Mouse (Mus musculus) urinary bladder, postnatal 14 days (tissue): ENCODE measurements around the gene B3galt1.

Experiments used
- DNase-seq: peaks from one replicate; pipeline ENCODE4 v3.0.0; 2021; ENCODE audit warnings: low spot score

Gene B3galt1

DNA sequence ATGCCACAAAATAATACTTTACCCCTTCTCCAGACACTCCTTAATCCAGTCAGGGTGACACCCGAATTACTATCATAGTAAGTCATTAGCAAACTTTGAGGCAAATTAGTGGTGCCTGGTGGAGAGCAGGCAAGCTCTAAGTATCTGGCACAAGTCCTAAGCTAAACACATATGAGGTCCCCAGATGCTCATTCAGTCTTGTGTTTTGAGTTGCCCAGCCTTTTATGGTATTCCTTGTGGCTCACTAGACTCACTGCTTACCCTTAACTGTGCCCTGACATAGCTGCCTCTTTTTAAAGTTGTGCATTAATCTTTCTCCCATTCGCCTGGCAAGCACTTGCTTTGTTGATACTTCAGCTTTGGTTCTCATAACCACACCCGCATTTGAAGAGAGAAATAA is 382.7 kb downstream of the B3galt1 start:
- no peak for DNase-seq

DNA sequence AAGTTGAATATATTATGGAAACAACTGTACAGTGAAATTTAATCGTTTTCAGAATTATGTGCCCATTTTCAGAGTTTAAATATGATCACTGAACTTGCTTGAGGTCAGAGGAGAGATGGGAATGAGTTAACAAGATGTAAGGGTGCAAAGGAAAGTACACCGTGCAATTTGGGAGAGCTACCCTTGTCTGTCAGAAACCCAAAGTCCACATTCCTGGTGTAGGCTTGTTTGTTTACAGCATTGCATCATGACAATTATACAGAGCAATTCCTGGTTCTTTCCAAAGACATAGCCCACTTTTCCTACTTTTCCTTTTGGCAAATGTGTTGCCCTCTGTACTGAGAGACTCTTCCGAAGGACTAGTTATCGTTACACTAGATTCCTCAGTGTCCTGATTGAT is 390.5 kb downstream of the B3galt1 start:
- no peak for DNase-seq

DNA sequence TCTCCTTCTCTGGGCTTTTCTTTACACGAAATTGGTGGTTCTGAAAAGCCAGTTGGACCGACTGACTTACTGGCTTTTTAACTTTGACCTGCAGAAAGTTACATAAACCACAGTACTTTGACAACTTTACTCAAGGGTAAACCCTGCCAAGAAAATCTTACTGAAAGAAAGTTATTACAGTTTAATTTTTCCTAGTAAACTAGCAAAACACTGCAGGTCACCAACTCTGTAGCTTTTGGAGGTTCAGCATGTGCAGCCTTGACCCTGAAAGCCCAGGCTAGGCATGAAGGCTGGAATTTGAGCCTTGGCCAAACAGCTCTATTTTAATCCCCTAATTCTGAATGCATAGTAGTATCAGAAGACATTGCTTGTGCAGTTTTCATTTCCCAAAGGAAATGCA is 391.9 kb downstream of the B3galt1 start:
- DNase-seq: no peak

DNA sequence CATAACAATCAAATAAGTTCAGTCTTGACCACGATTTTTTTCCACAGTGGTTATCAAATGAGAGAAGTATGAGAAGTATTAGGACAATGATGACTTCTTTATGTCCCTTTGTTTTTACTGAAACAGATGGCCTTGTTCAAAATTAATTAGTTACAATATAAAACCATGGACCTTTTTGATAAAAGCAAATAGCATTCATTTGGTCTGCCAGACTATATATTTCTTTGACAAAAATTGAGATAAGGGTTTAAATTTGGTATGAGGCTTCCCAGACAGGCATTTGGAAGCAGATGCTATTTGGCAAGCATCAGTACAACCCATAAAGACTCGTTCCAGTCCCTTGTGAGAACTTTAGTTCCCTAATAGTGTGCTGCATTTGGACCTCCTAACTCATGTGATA is 395.0 kb downstream of the B3galt1 start:
- DNase-seq: no peak

DNA sequence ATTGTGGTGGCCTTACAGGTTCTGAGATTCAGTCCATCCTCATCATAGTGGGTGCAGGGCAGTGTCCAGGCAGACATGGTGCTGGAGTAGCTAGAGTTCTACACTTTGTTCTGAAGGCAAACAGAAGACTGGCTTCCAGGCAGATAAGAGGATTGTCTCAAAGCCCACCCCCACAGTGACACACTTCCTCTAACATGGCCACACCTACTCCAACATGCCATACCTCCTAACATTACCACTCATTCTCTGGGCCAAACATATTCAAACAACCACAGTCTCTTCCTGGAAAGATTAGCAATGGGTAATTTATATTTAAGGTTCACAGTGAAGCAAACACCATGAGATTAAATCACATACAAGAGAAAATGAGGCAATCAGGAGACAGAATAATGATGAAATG is 403.1 kb downstream of the B3galt1 start:
- DNase-seq: no peak

DNA sequence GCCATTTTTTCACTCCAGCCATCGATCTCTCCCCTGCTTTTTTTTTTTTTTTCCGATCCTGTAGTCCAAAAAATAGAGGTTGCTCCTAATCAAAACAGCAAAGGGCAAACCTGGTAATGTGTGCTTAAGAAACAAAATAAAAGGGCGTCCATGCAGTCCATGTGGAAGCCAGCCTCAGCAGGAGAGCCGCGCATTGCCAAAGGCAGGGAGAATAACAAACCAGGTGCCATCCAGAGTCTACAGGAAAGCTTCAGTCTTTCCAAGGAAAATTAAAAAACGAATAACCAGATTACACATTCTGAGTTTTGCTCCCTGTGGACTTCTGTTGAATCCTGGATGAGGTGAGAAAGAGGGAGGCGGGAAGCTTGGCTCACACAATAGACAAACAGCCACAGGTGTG is 405.4 kb downstream of the B3galt1 start:
- no peak for DNase-seq

DNA sequence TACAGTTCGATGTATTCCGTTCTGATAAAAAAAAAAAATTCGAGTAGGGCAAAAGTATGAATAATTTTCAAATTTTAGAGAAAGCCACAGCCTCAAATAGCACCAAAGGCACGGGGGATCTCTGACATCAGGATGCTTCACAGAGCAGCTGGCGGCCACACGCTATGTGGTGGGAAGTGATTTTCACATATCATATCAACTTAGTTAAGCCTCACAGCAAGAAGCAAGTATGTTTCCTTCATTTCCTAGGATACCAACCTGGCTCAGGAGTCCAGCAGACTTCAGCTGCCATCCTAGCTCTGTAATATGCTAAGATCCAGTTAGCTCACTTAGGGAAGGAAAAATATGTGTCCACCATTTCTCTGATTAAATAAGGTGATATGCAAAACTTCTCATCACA is 405.9 kb downstream of the B3galt1 start:
- DNase-seq: no peak

DNA sequence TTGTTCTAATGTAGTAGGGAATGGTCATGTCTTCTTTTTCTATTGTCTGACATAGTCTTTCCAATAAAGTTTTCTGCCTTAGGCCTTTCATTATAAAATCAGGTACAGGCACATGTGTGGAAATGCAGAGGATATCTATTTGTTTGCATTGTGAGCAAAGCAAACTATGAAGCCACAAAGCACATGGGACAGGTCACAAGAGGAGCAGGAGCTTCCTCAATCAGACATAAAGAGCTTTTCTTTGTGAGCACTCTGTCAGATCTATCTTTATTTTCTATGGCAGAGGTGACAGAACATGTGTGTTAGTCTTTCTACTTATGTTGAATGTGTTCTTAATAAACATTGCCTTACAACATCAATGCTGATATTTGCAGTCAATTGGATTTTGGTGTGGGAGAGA is 410.1 kb downstream of the B3galt1 start:
- no peak for DNase-seq

DNA sequence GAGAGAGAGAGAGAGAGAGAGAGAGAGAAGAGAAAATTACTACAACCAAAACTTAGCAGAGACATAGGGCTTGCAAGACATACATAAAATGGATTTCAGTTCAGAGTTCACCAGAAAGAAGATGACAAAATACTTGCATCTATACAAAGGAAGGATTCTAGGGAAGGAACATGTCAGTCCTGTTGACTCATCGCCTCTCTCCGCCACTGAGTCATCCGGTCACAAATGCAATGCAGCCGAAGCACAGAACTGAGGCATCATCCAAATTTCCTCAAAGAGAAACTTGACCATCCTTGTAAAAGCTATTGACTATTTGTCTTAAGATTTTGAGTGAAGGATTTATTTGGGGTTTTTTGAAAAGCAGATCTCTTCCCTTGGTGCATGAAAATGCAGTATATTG is 410.8 kb downstream of the B3galt1 start:
- DNase-seq: no peak

DNA sequence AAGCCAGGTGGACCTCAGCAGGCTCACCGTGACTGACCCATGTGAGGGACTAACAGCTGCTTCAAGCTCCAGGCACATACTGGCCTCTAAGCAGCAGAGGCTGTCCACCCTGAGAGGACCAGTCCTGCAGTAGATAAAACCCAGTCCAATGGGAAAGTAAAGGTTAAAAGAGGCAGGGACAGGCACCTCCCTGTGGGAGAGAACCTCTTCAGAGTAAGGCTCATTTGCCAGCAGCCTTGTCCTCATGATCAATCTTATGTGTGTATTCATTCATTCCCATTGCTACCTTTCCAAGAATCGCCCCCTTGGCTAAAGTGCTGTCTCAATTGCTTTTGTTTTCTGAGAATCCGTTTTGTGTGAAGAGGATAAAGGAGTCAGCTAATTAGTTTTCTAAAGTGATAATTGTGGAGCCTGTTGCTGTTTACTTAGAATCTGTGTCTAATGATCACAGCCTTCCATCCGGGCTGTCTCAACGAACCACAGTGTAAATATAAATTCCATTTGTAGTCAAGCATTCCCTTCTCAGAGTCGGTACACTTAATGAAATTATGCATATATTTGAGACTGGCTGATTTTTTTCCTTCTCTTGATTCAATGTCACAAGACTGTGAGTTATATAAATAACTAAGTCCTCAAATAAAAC is 412.1 kb downstream of the B3galt1 start:
- DNase-seq: no peak

DNA sequence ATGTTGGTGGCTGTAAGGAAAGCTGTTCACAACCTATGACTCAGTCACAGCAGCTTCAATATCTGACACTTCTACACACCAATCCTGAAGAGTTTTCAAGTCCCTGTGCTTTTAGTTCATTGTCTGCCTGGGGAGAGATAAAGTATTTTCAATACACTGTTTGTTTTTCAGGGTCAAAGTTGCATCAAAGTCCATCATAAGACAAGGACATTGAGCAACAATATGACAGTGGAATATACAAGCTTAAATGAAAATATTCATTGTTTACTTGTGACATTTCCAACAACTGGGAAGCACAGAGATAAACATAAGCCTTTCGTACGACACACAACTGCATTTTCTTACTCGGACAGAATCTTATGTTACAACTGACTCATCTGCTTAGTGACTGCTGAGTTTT is 417.9 kb downstream of the B3galt1 start:
- no peak for DNase-seq

DNA sequence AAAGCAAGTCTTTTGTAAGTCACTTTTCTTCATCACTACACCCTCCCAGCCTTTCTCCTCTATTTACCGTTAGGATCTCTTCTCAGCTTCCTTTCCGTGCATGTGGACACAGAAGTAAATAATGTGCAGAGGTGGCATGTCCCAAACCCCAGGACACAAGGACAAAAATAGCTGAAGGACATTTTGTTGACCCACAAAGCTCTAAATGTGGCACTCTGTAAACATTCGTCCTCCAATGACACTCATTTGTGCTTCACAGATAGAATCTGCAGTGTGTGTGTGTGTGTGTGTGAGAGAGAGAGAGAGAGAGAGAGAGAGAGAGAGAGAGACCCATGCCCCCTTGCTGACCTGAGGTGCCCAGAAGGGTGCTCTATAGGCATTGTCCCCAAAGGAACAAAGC is 419.5 kb downstream of the B3galt1 start:
- no peak for DNase-seq

DNA sequence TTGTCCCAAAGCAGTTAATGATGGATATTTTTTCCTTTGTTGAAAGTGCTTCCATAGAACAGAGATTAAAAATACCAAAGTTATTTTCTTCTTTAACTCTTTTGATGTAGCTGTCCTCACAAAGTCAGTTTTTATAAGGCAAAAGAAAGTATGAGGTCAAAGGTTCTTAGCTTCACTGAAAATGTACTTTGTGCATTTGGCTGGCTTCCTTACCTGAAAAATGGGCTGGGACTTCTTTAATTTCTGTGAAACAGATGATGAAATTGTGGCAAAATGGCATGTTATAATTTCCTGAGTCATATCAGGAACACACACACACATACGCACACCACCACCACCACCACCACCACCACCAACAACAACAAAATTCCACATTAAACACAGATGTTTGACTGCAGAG is 427.8 kb downstream of the B3galt1 start:
- DNase-seq: no peak

DNA sequence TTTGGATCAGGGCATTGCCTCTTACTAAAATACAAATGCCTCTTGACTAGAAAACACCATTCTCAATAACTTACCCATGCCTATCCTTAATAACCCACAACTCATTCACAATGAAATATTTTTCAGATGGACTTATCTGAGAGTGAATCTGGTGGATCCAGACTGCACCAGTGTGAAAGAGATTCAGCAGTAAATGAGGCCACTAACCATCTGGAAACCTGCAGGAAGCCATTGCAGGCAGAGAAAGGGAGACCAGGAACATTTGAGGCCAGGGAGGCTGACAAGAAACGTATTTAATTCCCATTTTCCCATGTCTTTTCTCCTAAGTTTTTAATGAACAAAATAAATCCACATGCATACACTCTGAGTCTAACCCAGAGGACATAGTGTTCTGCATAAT is 437.4 kb downstream of the B3galt1 start:
- DNase-seq: no peak

DNA sequence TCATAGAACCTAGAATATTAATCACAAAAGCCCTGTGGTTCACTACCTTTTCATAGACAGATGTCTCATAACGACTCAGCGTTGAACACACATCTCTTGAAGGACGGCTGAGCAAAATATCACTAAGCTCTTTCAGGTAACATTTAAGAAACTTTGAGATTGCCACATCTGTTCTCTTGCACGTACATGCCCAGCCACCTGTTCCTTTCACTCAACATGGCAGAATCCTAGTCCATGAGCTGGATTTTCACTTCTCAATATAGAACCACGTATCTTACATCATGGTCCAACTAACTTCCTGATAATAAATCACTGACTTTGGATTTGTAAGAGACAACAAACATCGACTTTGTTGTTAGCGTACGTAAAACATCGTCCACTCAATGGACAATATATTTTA is 439.5 kb downstream of the B3galt1 start:
- DNase-seq: no peak

DNA sequence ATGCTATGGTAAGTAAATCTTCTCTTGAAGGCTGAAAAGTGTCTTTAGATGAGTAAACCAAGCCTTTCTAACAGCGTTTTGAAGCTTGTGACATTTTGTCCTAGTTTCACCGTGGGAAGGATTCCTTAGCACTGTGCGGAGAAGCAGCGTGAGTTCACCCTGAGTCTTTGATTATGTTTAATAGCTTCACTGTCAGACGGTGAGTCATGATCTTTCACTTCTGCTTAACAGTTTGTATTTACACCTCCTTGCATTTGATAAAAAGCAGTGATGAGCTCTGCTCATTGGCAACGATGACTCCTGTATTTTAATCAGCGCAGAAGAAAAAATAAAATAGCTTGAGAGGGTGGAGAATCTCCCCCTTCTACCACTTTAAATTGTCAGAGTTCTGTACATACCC is 440.0 kb downstream of the B3galt1 start:
- DNase-seq: no peak

DNA sequence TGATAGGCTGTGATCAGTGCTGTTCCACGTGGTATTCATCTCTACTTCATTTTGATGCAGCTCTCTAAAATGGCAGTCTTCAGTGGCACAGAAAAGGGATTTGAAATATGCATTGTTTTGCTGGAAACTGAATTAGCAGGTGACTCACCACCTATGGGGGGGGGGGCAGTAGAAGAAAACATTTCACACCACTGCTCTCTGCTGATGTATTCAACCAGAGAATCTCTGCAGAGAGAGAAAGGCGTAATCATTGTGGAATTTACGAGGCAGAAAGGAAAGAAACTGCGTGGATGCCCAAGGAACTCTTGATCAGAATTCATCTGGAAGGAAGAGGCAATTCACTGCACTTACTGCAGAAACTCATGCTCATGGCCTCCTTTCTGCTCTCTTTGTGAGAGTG is 445.7 kb downstream of the B3galt1 start:
- DNase-seq: no peak

DNA sequence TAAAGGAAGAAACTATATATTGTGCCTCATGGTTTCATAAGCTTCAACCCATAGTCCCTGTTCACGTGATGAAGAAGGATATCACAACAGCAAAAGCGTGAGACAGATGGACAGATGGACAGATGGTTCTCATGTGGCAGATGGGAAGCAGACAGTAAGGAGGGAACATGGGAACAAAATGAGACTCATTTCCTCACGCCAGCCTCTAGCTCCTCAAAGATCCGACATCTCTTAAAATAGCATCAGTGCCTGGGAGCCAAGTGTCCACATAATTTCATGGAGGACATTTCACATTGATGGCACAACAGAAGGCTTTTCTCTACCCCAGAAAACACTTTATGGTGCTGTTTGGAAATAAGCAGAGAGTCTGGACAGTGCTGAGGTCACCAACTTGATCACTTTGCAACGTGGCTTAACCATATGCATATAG is 454.6 kb downstream of the B3galt1 start:
- no peak for DNase-seq

DNA sequence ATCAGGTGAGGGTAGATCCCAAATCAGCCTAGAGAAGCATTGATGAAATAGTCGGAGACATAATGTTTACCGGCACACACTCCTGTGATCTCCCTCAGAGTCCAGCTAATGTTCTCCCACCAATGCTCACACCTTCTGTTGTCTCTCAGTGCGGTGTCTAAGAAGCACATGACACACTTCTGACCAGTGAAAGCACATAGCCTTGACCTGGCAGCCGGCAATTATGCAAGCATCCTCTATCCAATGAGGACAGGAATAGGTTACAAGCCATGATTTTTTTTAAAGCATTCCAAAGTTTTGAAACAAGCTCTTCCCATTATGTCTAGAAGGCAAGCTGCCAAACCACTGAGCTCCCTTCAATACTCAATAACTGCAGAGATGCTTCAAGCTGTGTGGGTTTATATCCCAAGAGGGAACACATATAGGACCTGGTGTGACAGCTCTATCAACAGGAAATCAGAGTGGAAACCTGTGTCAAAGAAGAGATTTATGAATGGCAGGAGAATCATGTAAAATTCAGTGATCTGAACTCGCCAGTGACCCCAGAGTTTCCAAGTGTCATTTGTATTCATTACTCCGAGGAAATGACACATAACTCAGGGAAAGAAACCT is 456.0 kb downstream of the B3galt1 start:
- DNase-seq: no peak

DNA sequence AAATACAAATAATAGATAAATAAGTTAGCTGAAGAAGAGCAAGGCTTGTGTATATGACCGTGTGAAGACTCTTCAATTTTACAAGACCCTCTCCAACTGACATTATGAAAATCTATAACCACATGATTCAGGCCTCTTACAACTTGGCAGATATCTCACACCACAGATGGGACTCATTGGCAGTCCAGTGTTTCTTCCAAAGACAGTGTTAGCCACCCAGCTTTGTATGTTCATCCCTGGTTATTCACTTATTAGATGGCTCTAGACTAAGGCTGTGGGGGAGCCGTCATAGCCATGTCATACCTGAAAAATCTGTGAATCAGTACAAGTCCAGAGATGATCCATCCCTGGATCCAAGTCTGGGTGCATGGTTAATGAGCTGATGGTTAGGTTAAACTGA is 463.1 kb downstream of the B3galt1 start:
- DNase-seq: no peak

DNA sequence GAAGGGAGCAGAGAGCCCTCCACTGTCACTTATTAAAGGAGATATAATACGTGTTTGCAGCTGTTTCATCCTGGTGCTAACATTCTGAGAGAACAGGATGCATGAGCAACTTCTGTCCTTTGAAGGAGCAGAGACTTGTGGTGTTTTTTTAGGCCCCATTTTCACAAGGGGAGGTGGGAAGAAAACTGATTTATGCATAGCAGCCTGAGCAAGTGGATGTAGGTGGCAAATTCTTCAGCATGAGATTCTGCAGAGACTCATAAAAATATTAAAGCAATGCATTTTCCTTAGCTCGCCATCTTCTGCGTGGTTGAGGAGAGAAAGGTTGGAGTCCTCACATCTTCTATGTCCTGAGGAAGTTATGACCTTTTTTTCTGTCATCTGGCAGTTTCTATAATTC is 469.0 kb downstream of the B3galt1 start:
- DNase-seq: no peak

DNA sequence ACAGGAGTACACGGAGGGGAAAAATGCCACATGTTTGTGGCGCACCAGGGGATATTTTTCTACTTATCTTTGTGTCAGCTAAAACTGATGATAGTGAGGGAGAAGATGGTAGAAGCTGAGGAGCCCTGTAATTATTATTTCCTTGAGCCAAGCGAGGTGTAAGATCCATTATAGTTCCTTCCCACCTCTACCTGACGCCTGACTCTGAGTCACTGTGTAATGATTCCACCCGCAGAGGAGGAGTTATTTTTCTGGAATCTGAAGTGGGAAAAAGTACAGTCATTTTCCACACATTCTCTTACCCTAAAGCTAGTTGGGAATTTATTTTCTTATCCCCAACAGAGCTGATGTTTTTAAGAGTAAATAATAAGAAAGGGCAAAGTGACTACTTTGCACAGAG is 475.1 kb downstream of the B3galt1 start:
- no peak for DNase-seq

DNA sequence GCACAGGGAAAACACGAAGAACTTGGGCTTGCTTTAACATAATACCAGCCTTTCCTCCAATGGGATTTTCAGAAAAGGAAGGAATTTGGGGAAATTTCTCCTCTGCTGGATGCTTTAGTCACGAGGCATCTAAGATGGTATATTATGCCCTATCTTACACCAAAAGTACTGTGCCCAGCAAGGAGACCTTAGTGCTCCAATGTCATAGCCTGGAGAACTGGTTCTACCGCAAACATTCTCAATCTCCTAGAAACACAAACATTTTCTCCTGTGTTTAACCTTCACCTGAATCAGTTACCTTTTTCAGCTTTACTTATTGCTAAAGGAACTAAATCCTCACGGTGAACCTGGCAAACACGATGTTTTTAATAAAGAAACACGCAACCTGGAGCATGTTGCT is 486.8 kb downstream of the B3galt1 start:
- DNase-seq: peak; percentile 33

DNA sequence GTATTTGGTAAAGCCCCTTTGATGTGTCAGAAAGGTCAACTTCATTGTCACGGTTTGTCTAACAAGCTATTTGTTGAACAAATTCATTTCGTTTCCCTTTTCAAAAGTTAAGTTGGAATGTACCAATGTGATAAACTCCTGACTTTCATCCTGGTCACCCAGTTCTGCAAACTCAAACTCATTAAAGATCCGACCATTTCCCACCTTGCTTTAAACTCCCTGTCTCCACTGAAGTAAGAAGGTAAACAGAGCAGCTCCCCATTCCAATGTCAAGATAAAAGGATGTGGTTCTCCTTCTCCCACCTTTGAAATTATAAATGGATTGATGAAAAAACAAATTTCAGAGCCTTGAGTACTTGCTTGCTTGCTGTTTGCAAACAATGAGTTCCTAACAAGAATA is 487.6 kb downstream of the B3galt1 start:
- DNase-seq: no peak
